Mouse (Mus musculus) WW6 (cell line): ENCODE data around the gene Tmem235.
A peak's percentile ranks its signal among the peaks of the same experiment; 100 is the strongest.

Experiments used
- DNase-seq: peaks from one replicate; pipeline ENCODE4 v3.0.0-alpha.2; 2013; ENCODE audit warnings: low read depth, low spot score

Tmem235 gene

DNA sequence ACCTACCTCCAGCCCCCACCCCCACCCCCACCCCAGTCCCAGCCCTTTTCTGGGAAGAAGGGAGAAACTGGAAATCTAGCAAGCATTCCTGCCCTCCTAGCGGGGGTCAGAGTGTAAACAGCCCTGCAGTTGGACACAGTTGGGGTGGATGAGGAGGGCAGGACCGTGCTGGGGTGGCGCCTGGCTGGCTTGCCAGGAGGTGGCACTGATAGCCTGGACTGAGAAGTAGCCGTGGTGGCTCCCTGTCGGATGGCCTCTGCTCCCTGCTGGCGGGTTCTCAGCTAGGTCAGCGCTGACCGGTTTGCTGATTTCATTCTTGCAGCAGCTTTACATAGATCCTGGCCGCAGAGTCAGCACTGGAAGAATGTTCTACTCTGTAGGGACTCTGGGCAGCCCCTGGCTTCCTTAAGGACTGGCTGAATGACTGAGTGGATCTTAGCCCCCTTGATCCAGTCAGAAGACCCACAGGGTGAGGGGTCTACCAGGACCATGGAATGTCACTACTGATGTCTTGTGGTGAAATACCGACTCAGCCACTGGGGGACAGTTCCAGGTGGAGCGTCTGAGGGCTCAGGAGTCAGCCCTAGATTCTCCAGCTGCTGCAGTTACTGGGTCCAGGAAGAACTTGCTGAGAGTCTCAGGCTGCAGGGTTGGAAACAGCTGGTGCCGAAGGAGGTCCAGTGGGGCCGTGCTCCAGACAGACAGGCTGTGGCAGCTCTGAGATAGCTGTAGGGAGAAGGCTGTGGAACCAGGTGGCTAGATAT lies 30.1 kb downstream of the Tmem235 start:
- no peak for DNase-seq

DNA sequence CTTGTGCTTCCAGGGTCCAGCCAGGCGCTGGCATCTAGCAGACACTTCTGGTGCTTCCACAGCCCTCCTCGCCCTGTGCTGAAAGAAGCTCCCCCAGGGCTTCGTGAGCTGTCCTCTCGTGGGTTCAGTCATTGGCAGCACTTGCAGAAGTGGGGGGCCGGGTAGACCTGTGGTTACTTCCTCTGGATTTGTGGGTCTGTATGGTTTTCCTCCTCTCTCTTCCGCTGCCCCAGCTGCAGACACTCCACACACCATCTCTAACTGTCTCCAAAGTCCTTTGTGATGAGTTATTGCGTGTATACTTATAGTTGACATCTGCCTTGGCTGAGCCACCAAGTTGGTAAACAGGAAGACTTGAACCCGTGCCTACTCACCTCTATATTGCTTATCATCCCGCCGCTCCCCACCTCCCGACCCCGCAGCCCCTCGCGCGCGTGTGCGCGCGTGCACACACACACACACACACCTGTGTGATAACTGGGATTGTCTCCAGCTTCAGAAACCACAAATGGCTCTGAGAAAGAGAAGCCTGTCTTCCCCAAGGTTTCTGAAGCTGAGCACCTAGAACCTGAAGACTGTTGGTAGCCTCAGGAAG lies 31.1 kb downstream of the Tmem235 start:
- DNase-seq, result no peak

DNA sequence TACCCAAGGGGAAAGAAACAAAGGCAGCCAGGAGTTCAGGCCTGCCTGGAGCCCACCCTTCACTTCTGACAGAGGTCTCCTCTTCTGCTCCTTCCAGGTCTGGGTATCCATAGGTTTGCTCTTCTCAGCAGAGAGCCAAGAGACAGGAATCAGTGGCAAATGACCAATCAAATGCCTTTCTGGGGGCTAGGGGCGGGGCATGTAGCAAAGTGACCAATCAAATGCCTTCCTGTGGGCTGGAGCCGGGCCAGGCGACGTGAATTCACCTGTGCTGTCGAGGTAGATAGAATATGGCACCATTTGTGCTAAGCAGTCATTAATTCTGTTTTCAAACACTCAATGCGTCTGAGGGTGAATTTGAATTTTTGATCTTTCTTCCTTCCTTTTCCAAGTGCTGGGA lies 31.6 kb downstream of the Tmem235 start:
- DNase-seq, result peak; percentile 64

DNA sequence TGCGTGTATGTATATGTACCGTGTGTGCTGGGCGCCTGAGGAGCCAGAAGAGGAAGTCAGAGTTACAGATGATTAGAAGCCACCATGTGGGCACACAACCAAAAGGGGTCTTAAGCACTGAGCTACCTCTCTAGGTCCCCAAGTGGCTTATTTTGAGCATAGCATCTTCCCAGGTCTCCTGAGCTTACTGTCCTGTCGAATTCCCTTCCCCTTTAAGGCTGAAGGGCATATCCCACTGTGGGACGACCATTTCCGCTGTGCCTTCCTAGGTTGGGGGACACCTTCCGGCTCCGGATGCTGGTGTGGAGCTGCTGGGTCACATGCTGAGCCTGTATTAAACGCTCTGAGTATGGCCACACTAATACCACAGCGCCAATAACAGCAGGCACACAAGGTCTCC lies 34.1 kb downstream of the Tmem235 start:
- no peak for DNase-seq

DNA sequence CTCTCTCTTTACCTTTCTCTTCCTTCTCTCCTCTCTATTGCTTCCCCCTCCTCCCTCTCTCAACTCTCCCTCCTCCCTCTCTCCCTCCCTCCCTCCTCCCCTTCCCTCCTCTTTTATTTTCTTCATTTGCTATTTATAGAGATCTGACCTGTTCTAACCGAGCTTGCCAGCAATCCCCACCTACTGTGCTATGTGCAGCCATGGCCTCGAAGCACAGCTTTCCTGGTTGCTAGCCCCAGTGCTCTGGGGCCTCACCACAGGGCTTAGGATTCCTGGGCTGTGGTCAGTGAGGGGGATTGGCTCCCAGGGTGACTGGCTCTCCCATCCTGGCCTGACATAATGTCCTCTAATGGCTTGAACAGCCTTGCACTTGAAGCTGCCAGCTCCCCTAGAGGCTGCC lies 36.0 kb downstream of the Tmem235 start:
- DNase-seq, result no peak

DNA sequence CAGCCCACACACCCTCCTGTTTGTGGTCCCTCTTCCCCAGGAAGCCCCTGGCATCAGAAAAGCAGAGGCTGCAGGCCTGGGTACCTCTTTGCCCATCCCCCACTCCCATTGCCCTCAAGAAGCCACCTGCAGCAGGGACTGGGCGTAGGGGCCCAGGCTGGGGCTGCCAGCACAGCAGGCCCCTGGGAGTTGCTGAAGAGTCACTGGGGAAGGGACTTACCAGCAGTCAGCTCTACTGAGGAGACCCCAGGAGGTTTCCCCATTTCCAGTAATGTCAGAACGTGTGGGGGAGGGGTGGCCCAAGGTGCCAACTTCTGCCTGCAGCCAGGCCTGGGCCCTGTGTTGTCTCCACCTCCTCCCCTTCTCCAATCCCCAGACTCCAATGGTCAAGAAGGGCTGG lies 41.7 kb downstream of the Tmem235 start:
- no peak for DNase-seq

DNA sequence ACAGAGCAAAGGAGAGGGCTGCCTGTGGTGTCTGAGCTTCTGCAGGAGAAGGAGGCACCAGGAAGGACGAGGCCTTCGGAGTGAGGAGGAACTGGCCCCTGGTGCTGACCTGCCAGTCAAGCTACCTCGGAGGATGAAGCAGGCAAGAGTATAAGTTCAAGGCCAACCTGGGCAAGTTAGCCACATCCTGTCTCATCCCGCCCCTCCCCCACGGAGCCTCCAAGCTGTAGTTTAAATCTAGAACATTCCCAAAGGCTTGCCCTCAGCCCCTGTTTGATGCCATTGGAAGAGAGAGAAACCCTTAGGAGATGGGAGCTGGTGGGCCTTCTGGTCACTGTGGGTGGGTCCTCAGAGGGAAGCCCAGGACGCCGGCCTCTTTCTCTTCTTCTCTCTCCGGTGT lies 43.9 kb downstream of the Tmem235 start:
- no peak for DNase-seq

DNA sequence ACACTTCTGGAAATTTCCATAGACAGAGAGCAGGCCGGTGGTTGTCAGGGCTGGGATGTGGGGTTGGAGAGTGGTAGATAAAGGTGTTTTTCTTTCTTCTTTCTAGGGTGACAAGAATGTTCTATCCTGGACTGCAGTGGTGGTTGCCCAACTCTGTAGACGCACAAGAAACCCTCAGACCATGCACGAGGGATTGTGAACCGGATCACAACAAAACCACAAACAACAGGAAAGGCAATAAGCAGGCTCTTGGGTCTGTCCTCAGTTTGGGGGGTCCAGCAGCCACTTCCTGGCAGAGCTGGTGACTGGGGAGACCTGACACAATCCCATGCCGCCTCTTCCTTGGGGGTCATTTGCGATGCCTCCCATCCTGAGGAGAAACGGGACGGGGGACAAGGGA lies 48.8 kb downstream of the Tmem235 start:
- no peak for DNase-seq

DNA sequence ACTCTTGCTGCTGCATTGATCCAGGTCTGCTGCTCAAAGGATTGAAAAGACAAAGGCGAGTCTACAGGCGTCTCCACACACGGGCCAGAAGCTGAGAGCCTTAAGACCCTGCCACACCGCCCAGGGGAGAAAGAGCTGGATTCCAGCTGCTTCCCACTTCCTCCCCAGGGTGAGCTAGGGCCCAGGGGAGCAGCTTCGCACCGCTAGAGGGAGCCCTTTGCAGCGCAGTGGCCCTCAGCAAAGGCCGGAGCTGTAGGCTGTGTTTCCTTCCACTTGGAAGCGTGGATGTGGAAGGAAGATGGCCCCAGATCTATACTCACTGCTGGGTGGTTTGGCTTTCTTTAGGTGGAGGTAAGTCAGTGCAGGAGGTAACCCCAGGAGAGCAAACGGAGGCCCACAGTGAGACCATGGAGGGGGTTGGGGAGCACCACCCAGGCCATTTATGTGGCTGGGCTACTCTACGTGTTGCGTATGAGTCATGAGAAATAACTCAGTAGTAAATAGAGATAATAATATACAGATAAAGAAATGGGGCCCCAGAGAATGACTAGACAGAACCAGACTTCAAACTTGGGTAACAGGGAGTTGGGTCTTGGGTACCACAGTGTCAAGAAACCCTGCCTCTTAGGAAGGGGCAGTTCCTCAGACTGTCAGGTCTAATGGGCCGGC lies 52.3 kb downstream of the Tmem235 start:
- peak; percentile 83 for DNase-seq

DNA sequence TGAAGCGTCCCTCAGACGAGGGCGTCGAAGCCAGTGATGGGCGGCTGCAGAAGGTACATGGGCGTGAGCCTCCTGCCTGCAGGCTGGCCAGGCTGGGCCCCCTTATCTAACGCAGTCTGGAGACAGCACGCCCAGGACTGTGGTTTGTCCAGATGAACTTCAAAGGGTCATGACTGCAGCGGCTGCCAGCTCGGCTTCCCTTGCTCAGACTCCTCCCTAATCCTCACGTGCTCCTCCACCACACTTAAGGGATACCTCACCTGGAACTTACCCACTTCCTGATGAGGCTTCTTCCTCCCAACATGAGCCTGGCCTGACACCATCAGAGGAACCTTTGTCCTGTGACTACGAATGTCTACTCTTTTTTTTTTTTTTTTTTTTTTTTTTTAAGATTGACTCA lies 54.0 kb downstream of the Tmem235 start:
- DNase-seq, result no peak
